8 mouse cellular contexts compared by ENCODE assay signal in genomic region chr3:153968549-153968948, GRCm38 (mm10). TPM values are rescaled to one million over a fixed set of nuclear protein-coding genes. Genes with fewer than 3 reads are reported as not detected.
DNase-seq lines count a peak whose midpoint lies in the region; ATAC-seq and TF ChIP-seq lines count a peak whose summit lies in the region.

No protein-coding gene starts in this region.

- H3K9me3 ChIP-seq in embryonic facial prominence, embryonic 10.5 days: no peaks in the 10 kb centered on the region
- H3K9me3 ChIP-seq in limb, embryonic 14.5 days (ENCODE audit: control insufficient read depth, low read length): no peaks in the 10 kb centered on the region

- H3K4me1 ChIP-seq in embryonic facial prominence, embryonic 10.5 days: peaks cover 9% of the 10 kb centered on the region
- peaks cover 2% of the 10 kb centered on the region; the same call in 1 of the 2 replicates for H3K4me1 ChIP-seq in limb, embryonic 14.5 days (ENCODE audit: control insufficient read depth, insufficient read depth, low read length)

- H3K27me3 ChIP-seq in embryonic facial prominence, embryonic 10.5 days (replicated peaks; ENCODE audit: low read depth, poor library complexity, severe bottlenecking): peaks cover 26% of the 10 kb centered on the region
- peaks cover 15% of the 10 kb centered on the region for H3K27me3 ChIP-seq in limb, embryonic 14.5 days (ENCODE audit: control insufficient read depth, insufficient read depth, low read length)

- H3K27ac ChIP-seq in embryonic facial prominence, embryonic 10.5 days (replicated peaks): no peak overlapping the region
- H3K27ac ChIP-seq in limb, embryonic 14.5 days (replicated peaks; ENCODE audit: low read depth, low read length): no peak overlapping the region

- H3K4me2 ChIP-seq in limb, embryonic 14.5 days (replicated peaks; ENCODE audit: low read depth, low read length, severe bottlenecking): no peak overlapping the region

- WGBS in embryonic facial prominence, embryonic 10.5 days: 38% methylated on average over 4 of the region's 4 CpGs
- WGBS in limb, embryonic 14.5 days: 45% methylated on average over 4 of the region's 4 CpGs

- H3K9ac ChIP-seq in limb, embryonic 14.5 days (ENCODE audit: low read depth, low read length, severe bottlenecking): no peak overlapping the region

- TF ChIP-seq POLR2A in limb, embryonic 14.5 days (IDR thresholded peaks at IDR 0.05; ENCODE audit: borderline replicate concordance, extremely low read depth, insufficient read depth, insufficient read length): no peak

- intact Hi-C loops in gastrocnemius, postnatal 14 days (cut with DNase I; ENCODE audit: low total_unique reads): no loop called here

- H3K4me3 ChIP-seq in embryonic facial prominence, embryonic 10.5 days: no peak overlapping the region
- no peak overlapping the region for H3K4me3 ChIP-seq in limb, embryonic 14.5 days (replicated peaks; ENCODE audit: low read length)

- DNase-seq in gastrocnemius, postnatal 14 days: peak; percentile 23
- no peak for DNase-seq in gastrocnemius, adult 8-10 months (ENCODE audit: low spot score in 2 of 2)
- peak; percentile 84 for DNase-seq in 416B (ENCODE audit: low read depth)
- DNase-seq in WW6 (ENCODE audit: low read depth, low spot score): peak; percentile 76
- DNase-seq in embryonic facial prominence, embryonic 10.5 days (ENCODE audit: low spot score): peak; percentile 40
- DNase-seq in limb, embryonic 14.5 days (ENCODE audit: low spot score): peak; percentile 45
- DNase-seq in right cerebral cortex, postnatal 14 days: peak; percentile 61
- DNase-seq in urinary bladder, postnatal 36 days (ENCODE audit: low spot score in 2 of 2): no peak

- no peak for ATAC-seq in limb, embryonic 14.5 days (ENCODE audit: low FRiP score, low read depth)

- no peaks in the 10 kb centered on the region for H3K36me3 ChIP-seq in embryonic facial prominence, embryonic 10.5 days (replicated peaks)
- no peaks in the 10 kb centered on the region for H3K36me3 ChIP-seq in limb, embryonic 14.5 days (ENCODE audit: control insufficient read depth, insufficient read depth, low read length)

RNA-seq across cellular contexts. Expression of gene Slc44a5, which starts 4.7 kb away (rescaled TPM):
- total RNA-seq in gastrocnemius, postnatal 14 days (2021): under 1 TPM; 0.47 to 0.53 TPM
- under 1 TPM in 2 of 4 experiments, not detected in 2; 0.05 to 0.07 TPM for total RNA-seq in gastrocnemius, adult 8-10 months (2022)
- 0.56 and 0.98 TPM in 2 replicates for polyA plus RNA-seq in embryonic facial prominence, embryonic 10.5 days (2016; fragmentation: Nextera tagmentation; extraction: Ambion mirVana)
- 2.8 and 3.2 TPM in 2 replicates for polyA plus RNA-seq in limb, embryonic 14.5 days (2012; rRNA removed)
- 1.5 and 1.6 TPM in 2 replicates for polyA plus RNA-seq in limb, embryonic 14.5 days (2014; fragmentation: Nextera tagmentation; extraction: Ambion mirVana)

RNA-seq across cellular contexts. Expression of gene Acadm, which starts 24.1 kb away (rescaled TPM):
- 100 to 1,000 TPM; 233 to 329 TPM for total RNA-seq in gastrocnemius, postnatal 14 days (2021)
- 100 to 1,000 TPM; 299 to 345 (median 326) TPM for total RNA-seq in gastrocnemius, adult 8-10 months (2022)
- polyA plus RNA-seq in embryonic facial prominence, embryonic 10.5 days (2016; fragmentation: Nextera tagmentation; extraction: Ambion mirVana): 40.7 and 44.6 TPM in 2 replicates
- polyA plus RNA-seq in limb, embryonic 14.5 days (2012; rRNA removed): 67.2 and 78.2 TPM in 2 replicates
- 65.3 and 67.8 TPM in 2 replicates for polyA plus RNA-seq in limb, embryonic 14.5 days (2014; fragmentation: Nextera tagmentation; extraction: Ambion mirVana)

RNA-seq across cellular contexts. Expression of gene Rabggtb, which starts 55.7 kb away (rescaled TPM):
- total RNA-seq in gastrocnemius, postnatal 14 days (2021): 10 to 100 TPM; 65.8 to 72.5 TPM
- 10 to 100 TPM; 64.2 to 65.4 (median 64.6) TPM for total RNA-seq in gastrocnemius, adult 8-10 months (2022)
- polyA plus RNA-seq in embryonic facial prominence, embryonic 10.5 days (2016; fragmentation: Nextera tagmentation; extraction: Ambion mirVana): 46.9 and 48.9 TPM in 2 replicates
- 114 and 115 TPM in 2 replicates for polyA plus RNA-seq in limb, embryonic 14.5 days (2012; rRNA removed)
- polyA plus RNA-seq in limb, embryonic 14.5 days (2014; fragmentation: Nextera tagmentation; extraction: Ambion mirVana): 48.2 and 50.7 TPM in 2 replicates

Comparison
In these comparisons a context has a peak if more than half of its experiments do, and no peak if none do; other contexts are left out.
1. DNase-seq: peak in gastrocnemius, postnatal 14 days (single experiment), 416B (single experiment), WW6 (single experiment), embryonic facial prominence, embryonic 10.5 days (single experiment), limb, embryonic 14.5 days (single experiment) and right cerebral cortex, postnatal 14 days (single experiment); none in gastrocnemius, adult 8-10 months (0 of 2) and urinary bladder, postnatal 36 days (0 of 2).